Mouse (Mus musculus) forebrain, embryonic 12.5 days (tissue): Measurements from ENCODE around the gene Zfp536. TPM values are rescaled to one million over a fixed set of nuclear protein-coding genes. Genes with fewer than 3 reads are reported as not detected.

Experiments used
- ATAC-seq: fragments of 200-750 bp; cut with Nextera tagmentation; 2 replicates; pipeline ENCODE4 v1.8.0; 2017; ENCODE audit warnings: moderate TSS enrichment; ENCODE audit not compliant: low FRiP score
- H3K27ac ChIP-seq: fragments of 300-500 bp; sonication (generic); 2 replicates; pipeline ENCODE4 v1.5.1; 2016; ENCODE audit warnings: mild to moderate bottlenecking
- H3K27me3 ChIP-seq: fragments of 300-500 bp; sonication (generic); 2 replicates; pipeline ENCODE4 v1.6.1; 2016; ENCODE audit warnings: mild to moderate bottlenecking
- H3K36me3 ChIP-seq: fragments of 300-500 bp; sonication (generic); replicated peaks from 2 replicates; pipeline ENCODE4 v1.6.1; 2016; ENCODE audit warnings: mild to moderate bottlenecking
- H3K4me1 ChIP-seq: fragments of 300-500 bp; sonication (generic); 2 replicates; pipeline ENCODE4 v1.6.1; 2016
- H3K4me2 ChIP-seq: fragments of 300-500 bp; sonication (generic); 2 replicates; pipeline ENCODE4 v1.6.1; 2016; ENCODE audit warnings: mild to moderate bottlenecking, moderate library complexity
- H3K4me3 ChIP-seq: fragments of 300-500 bp; sonication (generic); replicated peaks from 2 replicates; pipeline ENCODE4 v1.5.1; 2016; ENCODE audit warnings: mild to moderate bottlenecking
- H3K9ac ChIP-seq: fragments of 300-500 bp; sonication (generic); 2 replicates; pipeline ENCODE4 v1.6.1; 2016; ENCODE audit warnings: mild to moderate bottlenecking
- H3K9me3 ChIP-seq: fragments of 300-500 bp; sonication (generic); 2 replicates; pipeline ENCODE4 v1.6.1; 2016
- WGBS: fragments of 180-500 bp; shearing (Covaris S2); methylation state at CpG from one replicate; pipeline ENCODE4 v1.1.7; 2016; 5-methylcytosine and 5-hydroxymethylcytosine counted together
- polyA plus RNA-seq: library from polyadenylated mRNA; unstranded; fragments of >200 nt; fragmentation: Nextera tagmentation; extraction: Ambion mirVana; gene quantifications from 2 replicates; pipeline ENCODE4 v1.2.1, GENCODE M21; 2016

The Zfp536 gene
- polyA plus RNA-seq, 1 experiment from 2014 or later = 45.7 TPM

GRCm38 (mm10) chr7:37559851-37560250 is 213.6 kb downstream of the Zfp536 start:
- 56% methylated on average over 3 of the region's 3 CpGs for WGBS
- peaks cover 41% of the 10 kb centered on the region for H3K4me1 ChIP-seq
- no peak overlapping the region for H3K4me2 ChIP-seq
- H3K9me3 ChIP-seq = no peaks in the 10 kb centered on the region
- ATAC-seq = no peak
- no peak overlapping the region for H3K4me3 ChIP-seq
- no peak overlapping the region for H3K9ac ChIP-seq
- H3K36me3 ChIP-seq = no peaks in the 10 kb centered on the region
- H3K27me3 ChIP-seq = peaks cover 6% of the 10 kb centered on the region; the same call in 1 of the 2 replicates
- H3K27ac ChIP-seq = no peak overlapping the region

- Histone ChIP-seq H3K27ac (no peak overlapping the region), H3K36me3 (no peaks in the 10 kb centered on the region), H3K4me3 (no peak overlapping the region), H3K9ac (no peak overlapping the region), H3K9me3 (no peaks in the 10 kb centered on the region), H3K27me3 (peaks cover 6% of the 10 kb centered on the region; the same call in 1 of the 2 replicates), H3K4me2 (no peak overlapping the region), H3K4me1 (peaks cover 39% of the 10 kb centered on the region)
- 86% methylated on average over 6 of the region's 6 CpGs for WGBS
- ATAC-seq = no peak
These were observed 214.1 kb downstream of the Zfp536 start for GRCm38 (mm10) chr7:37559341-37559740.

- Histone ChIP-seq H3K4me1 (peaks cover 34% of the 10 kb centered on the region), H3K9ac (no peak overlapping the region), H3K27me3 (peaks cover 6% of the 10 kb centered on the region; the same call in 1 of the 2 replicates), H3K27ac (no peak overlapping the region), H3K4me2 (no peak overlapping the region), H3K4me3 (no peak overlapping the region), H3K9me3 (no peaks in the 10 kb centered on the region), H3K36me3 (no peaks in the 10 kb centered on the region)
- no peak for ATAC-seq
- WGBS = 71% methylated on average over 1 of the region's 1 CpGs
These were observed 216.6 kb downstream of the Zfp536 start for GRCm38 (mm10) chr7:37556811-37557210.

- no peak overlapping the region for H3K4me2 ChIP-seq
- H3K27ac ChIP-seq = 0 out of 2 replicates have a peak overlapping the region, but pooled peaks have one; percentile 42
- no peaks in the 10 kb centered on the region for H3K36me3 ChIP-seq
- no peak overlapping the region for H3K4me3 ChIP-seq
- H3K4me1 ChIP-seq = peaks cover 26% of the 10 kb centered on the region
- ATAC-seq = no peak
- peaks cover 6% of the 10 kb centered on the region; the same call in 1 of the 2 replicates for H3K27me3 ChIP-seq
- WGBS = 60% methylated on average over 5 of the region's 5 CpGs
- H3K9ac ChIP-seq = no peak overlapping the region
- no peaks in the 10 kb centered on the region for H3K9me3 ChIP-seq
These were observed 219.0 kb downstream of the Zfp536 start for GRCm38 (mm10) chr7:37554405-37554804.

GRCm38 (mm10) chr7:37553646-37554045 is 219.8 kb downstream of the Zfp536 start:
- no peaks in the 10 kb centered on the region for H3K9me3 ChIP-seq
- H3K36me3 ChIP-seq = no peaks in the 10 kb centered on the region; the same call in 1 of the 2 replicates
- H3K27me3 ChIP-seq = peaks cover under 1% of the 10 kb centered on the region; the same call in 1 of the 2 replicates
- ATAC-seq = peak; percentile 27; the same call in 1 of the 2 replicates
- no peak overlapping the region for H3K4me2 ChIP-seq
- peak overlapping the region; percentile 42; the same call in 1 of the 2 replicates for H3K27ac ChIP-seq
- no peak overlapping the region for H3K9ac ChIP-seq
- no peak overlapping the region for H3K4me3 ChIP-seq
- peaks cover 26% of the 10 kb centered on the region for H3K4me1 ChIP-seq
- 26% methylated on average over 3 of the region's 3 CpGs for WGBS

GRCm38 (mm10) chr7:37552384-37552783 is 221.1 kb downstream of the Zfp536 start:
- H3K27me3 ChIP-seq = no peaks in the 10 kb centered on the region
- H3K9me3 ChIP-seq = no peaks in the 10 kb centered on the region
- peaks cover 26% of the 10 kb centered on the region for H3K4me1 ChIP-seq
- H3K27ac ChIP-seq = no peak overlapping the region
- WGBS = 67% methylated on average over 3 of the region's 3 CpGs
- H3K36me3 ChIP-seq = no peaks in the 10 kb centered on the region; the same call in 1 of the 2 replicates
- no peak for ATAC-seq
- no peak overlapping the region for H3K4me2 ChIP-seq
- no peak overlapping the region for H3K9ac ChIP-seq
- H3K4me3 ChIP-seq = no peak overlapping the region

- WGBS = 74% methylated on average over 15 of the region's 15 CpGs
These were observed 224.6 kb downstream of the Zfp536 start for GRCm38 (mm10) chr7:37548805-37549204.

GRCm38 (mm10) chr7:37544011-37544410 is 229.4 kb downstream of the Zfp536 start:
- H3K27me3 ChIP-seq = no peaks in the 10 kb centered on the region
- ATAC-seq = no peak
- peaks cover 3% of the 10 kb centered on the region; the same call in 1 of the 2 replicates for H3K4me1 ChIP-seq
- H3K36me3 ChIP-seq = peaks cover 11% of the 10 kb centered on the region
- H3K4me3 ChIP-seq = no peak overlapping the region
- H3K9ac ChIP-seq = no peak overlapping the region
- WGBS = 38% methylated on average over 6 of the region's 6 CpGs
- no peak overlapping the region for H3K4me2 ChIP-seq
- no peaks in the 10 kb centered on the region for H3K9me3 ChIP-seq
- H3K27ac ChIP-seq = no peak overlapping the region

More at GRCm38 (mm10) chr7:37548805-37549204, 224.6 kb downstream of the Zfp536 start:
- peaks cover 13% of the 10 kb centered on the region for H3K4me1 ChIP-seq
- H3K4me3 ChIP-seq = no peak overlapping the region
- ATAC-seq = no peak
- H3K4me2 ChIP-seq = no peak overlapping the region
- no peak overlapping the region for H3K9ac ChIP-seq
- H3K27ac ChIP-seq = no peak overlapping the region
- no peaks in the 10 kb centered on the region for H3K9me3 ChIP-seq
- H3K27me3 ChIP-seq = no peaks in the 10 kb centered on the region
- no peaks in the 10 kb centered on the region; the same call in 1 of the 2 replicates for H3K36me3 ChIP-seq

- Histone ChIP-seq H3K27ac (no peak overlapping the region), H3K27me3 (no peaks in the 10 kb centered on the region), H3K4me2 (no peak overlapping the region), H3K4me1 (peaks cover 3% of the 10 kb centered on the region; the same call in 1 of the 2 replicates), H3K9ac (no peak overlapping the region), H3K36me3 (peaks cover 11% of the 10 kb centered on the region), H3K9me3 (no peaks in the 10 kb centered on the region), H3K4me3 (no peak overlapping the region)
- ATAC-seq = no peak
- WGBS = 95% methylated on average over 7 of the region's 7 CpGs
These were observed 230.5 kb downstream of the Zfp536 start for GRCm38 (mm10) chr7:37542951-37543350.

GRCm38 (mm10) chr7:37531166-37531565 is 242.3 kb downstream of the Zfp536 start:
- Histone ChIP-seq H3K36me3 (no peaks in the 10 kb centered on the region), H3K4me2 (no peak overlapping the region), H3K9me3 (no peaks in the 10 kb centered on the region), H3K4me1 (peaks cover 8% of the 10 kb centered on the region; the same call in 1 of the 2 replicates), H3K9ac (no peak overlapping the region), H3K4me3 (no peak overlapping the region), H3K27me3 (no peaks in the 10 kb centered on the region), H3K27ac (no peak overlapping the region)
- no peak for ATAC-seq
- 93% methylated on average over 2 of the region's 2 CpGs for WGBS

- WGBS = 88% methylated on average over 9 of the region's 9 CpGs
- Histone ChIP-seq H3K4me2 (no peak overlapping the region), H3K9me3 (no peaks in the 10 kb centered on the region), H3K4me3 (no peak overlapping the region), H3K27me3 (no peaks in the 10 kb centered on the region), H3K4me1 (peaks cover 7% of the 10 kb centered on the region; the same call in 1 of the 2 replicates), H3K9ac (no peak overlapping the region), H3K36me3 (0 out of 2 replicates have a peak, but pooled peaks cover 4% of the 10 kb centered on the region), H3K27ac (no peak overlapping the region)
- ATAC-seq = no peak
These were observed 245.1 kb downstream of the Zfp536 start for GRCm38 (mm10) chr7:37528311-37528710.

- no peak overlapping the region for H3K9ac ChIP-seq
- 90% methylated on average over 2 of the region's 2 CpGs for WGBS
- no peaks in the 10 kb centered on the region for H3K9me3 ChIP-seq
- H3K27me3 ChIP-seq = no peaks in the 10 kb centered on the region
- no peak overlapping the region for H3K27ac ChIP-seq
- 0 out of 2 replicates have a peak, but pooled peaks cover 4% of the 10 kb centered on the region for H3K36me3 ChIP-seq
- peaks cover 6% of the 10 kb centered on the region; the same call in 1 of the 2 replicates for H3K4me1 ChIP-seq
- H3K4me2 ChIP-seq = no peak overlapping the region
- no peak overlapping the region for H3K4me3 ChIP-seq
- no peak for ATAC-seq
These were observed 245.6 kb downstream of the Zfp536 start for GRCm38 (mm10) chr7:37527890-37528289.

- H3K36me3 ChIP-seq = 0 out of 2 replicates have a peak, but pooled peaks cover 4% of the 10 kb centered on the region
- H3K4me2 ChIP-seq = no peak overlapping the region
- no peak for ATAC-seq
- no peaks in the 10 kb centered on the region for H3K27me3 ChIP-seq
- no peak overlapping the region for H3K9ac ChIP-seq
- WGBS = 79% methylated on average over 2 of the region's 2 CpGs
- no peaks in the 10 kb centered on the region for H3K9me3 ChIP-seq
- no peak overlapping the region for H3K4me3 ChIP-seq
- no peak overlapping the region for H3K27ac ChIP-seq
- peaks cover 9% of the 10 kb centered on the region for H3K4me1 ChIP-seq
These were observed 252.0 kb downstream of the Zfp536 start for GRCm38 (mm10) chr7:37521407-37521806.
